Mouse (Mus musculus) cerebellum, adult (tissue): ENCODE measurements around the gene Lrrc7.
A peak's percentile ranks its signal among the peaks of the same experiment; 100 is the strongest.

Experiments
- ATAC-seq: cut with Nextera tagmentation; 2 replicates; pipeline ENCODE4 v1.9.2; 2017; ENCODE audit warnings: mild to moderate bottlenecking, moderate library complexity, mixed read lengths; ENCODE audit not compliant: insufficient number of reproducible peaks, low FRiP score, low TSS enrichment

Gene Lrrc7

DNA sequence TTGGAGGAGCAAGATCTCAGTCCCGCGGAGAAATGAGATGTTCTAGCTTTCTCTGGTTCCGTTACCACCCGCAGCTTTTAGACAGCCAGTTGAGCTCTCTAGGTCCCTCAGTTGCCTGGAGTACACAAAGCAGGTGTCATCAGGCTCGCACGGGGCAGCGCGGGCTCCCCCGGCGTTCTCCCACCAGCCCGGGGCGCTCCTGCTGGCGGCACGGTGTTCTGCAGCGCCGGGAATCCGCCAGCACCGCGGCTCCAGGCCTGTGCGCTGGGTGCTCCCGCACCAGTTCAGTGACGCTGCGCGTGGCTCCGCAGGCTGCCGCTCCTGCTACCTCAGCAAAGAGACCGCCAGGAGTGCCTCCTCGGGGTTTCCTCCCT lies at the start of gene Lrrc7:
Lrrc7 (minus strand) TSS at position 235 of the 374 bp plus-strand sequence.
- peak; percentile 49 for ATAC-seq

DNA sequence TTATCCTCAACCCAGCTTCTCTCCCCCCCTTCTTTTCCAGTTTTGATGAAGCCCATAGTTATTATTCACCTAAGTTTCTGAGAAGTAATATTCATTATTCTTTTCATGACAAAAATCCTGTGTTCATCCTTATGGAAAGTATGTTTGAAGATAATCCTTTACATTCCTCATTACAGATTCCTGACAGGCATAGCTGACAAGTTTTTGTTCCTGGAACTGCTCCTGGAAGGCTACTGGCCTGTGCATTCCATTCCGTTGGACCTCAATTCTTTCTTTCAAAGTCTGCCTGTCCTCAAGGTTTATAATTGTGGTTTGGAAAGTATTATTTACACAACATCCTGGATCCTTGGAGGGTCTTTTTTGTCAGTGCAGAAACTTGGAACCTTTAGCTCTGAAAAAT lies 45.0 kb upstream of the Lrrc7 start:
- no peak for ATAC-seq

DNA sequence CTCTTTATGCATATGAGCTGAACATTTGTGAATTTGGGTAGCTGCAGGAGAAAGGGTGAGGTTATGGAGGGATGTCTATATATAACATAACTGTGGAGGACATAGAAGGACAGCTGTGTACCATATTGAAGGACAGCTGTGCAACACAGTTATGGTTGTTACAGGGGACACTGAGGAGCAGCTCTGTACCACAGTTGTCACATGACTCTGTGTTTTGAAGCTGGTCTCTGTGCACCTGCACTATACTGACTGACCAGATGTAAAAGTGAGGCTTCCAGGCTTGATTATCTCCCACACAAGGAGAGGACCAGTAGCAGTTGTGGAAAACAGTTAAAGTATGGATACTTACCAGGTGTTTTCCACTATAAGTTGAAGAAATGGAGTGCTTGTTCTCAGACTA lies 43.3 kb upstream of the Lrrc7 start:
- ATAC-seq, result no peak

DNA sequence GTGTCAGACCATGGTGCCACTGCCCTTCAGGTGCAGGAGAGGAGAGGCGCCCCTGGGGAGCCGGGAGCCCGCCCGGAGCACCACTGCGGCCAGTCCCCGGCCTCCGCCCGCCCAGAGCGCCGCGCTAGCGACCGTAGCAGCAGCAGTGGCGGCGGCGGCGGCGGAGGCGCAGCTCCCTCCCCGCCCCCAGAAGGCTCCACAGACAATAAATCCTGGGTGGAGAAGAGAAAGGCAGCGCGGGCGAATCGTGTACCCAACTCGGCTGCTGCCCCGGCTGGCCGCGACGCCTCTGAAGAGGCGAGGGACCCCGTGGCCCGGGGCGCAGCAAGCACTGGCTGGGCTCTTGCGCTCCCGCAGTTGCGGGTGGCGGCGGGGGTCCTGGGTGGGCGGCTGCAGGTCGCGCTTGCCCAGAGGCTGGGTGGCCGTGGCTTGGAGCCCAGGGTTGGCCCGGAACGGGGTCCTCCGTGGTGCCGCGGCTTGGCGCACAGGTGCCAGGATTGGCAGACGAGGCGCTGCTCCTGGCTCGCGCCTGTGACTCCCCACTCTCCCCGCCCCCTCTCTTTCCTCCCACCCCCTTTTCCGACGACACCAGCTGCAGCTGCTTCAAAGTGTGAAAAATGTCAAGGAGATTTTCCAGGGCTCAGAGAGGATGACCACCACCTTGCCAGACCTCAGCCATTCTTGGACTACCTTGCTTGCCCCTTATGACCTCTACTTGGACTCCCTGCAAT lies 600 bp downstream of the Lrrc7 start:
- peak; percentile 38; the same call in 1 of the 2 replicates for ATAC-seq

DNA sequence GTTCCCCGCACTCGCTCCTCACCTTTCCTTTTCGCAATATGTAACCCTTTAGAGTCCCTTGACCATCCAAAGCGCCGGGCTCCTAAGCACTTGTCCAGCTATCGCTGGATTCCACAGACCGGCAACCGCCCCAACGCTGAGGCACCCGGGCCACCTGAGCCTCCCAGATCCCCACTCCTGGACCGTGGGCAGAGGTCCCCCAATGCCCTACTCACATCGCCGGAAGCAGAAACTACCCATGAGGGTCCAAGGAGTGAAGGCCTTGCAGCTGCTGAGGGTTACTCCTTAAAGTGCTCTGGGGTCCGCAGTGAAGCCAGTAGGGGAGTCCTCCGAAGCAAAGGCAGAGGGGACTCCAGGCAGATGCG lies 1.1 kb downstream of the Lrrc7 start:
- ATAC-seq, result peak; percentile 47; the same call in 1 of the 2 replicates

DNA sequence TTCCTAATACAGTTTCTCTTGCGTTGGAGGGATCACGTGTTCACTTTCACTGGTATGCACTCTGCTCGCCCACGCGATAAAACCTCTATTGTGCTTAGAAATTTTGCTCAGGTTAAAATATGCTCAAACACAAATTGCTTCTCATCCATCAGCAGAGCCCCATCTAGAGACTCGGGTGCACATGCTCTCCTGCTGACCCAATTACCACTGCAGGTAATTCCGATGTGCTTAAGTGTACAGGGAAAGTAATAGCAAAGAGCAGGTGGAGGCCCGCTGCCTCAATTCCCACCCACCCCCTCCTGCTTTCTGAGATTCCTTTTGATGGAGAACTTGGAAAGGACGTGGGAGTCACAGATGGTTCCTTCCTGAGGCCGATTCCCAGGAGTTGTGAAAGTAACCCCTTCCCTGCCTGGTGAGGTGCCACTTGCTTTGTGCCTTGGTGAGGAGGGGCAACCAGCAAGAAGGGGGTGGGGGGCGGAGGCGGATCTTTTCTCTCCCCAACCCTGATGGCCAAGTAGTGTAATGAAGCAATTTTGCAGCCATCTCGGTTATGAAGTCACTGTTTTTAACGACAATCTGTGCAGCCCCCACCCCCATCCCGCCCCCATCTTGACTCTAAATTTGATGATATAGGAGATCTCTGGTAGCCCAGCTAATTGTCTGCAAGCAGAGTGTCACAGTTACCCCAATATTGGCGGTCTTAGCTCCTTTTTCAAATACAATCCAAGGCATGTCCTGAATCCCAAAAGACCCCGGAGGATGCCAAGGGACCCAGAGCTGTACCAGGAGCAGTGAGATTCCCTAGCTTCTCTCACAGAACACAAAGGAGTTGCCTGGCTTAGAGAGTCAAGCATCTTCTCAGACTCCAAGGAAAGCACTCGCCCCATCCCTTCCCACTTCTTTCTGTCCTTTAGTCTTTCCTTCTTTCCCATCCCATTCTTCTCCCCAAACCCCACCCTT lies 2.0 kb downstream of the Lrrc7 start:
- no peak for ATAC-seq

DNA sequence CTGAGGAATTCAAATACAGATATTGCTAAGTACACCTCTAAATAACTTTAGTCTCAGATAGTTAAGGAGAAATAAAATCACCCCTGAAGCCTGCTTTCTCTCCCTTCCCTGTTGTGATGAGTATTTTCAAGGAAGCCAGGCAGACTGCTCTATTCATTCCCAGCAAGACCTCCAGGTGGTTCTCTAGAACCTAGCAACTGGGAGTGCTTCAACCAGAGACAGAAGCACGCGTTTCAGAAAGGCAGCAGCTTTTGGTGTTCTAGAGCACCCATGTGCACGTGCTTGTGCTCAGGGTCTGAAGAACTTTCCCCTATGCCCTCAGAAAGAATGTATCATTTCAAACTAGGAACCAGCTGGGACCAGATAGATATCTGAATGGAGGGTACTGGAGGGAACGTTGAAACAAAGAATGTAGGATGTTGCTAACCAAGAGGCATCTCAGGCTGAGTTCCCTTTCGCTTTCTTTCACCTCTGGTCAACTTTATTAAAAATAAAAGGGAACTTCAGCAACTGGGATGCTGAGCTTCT lies 2.8 kb downstream of the Lrrc7 start:
- no peak for ATAC-seq

DNA sequence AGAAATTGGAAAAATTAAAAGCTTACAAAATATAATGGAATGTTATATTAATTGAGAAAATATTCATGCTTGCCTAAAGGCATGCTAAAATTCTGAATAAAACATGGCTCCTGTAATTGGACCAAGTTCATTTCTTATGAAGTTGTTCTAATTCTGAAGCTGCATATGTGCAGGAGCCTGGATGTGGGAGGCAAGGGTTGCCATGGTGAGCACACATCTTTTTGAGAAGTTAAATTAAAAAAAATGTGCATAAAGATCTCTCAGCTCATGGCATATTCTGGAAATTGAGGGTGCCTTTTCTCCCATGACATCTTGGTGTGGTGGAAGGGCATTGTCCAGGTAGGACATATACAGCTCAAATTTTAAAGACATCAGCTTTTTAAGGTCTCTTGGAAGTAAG lies 3.4 kb downstream of the Lrrc7 start:
- ATAC-seq, result no peak

DNA sequence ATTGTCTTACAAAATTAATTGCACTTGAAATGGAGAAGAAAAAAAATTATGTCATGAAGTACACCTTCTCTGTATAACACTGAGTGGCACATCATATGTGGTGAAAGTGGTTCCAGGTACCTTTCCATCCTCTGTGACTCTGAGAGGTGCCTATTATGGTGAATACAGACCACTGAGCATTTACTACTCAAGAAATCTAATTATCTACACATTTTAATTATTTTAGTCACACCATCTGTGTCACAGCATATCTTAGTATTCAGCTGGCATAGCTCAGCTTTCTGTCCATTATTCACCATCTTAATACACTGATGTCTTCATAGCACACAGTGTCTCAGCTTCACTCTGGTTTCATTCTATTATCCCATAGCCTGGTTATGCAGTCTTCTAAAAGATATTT lies 7.7 kb downstream of the Lrrc7 start:
- no peak for ATAC-seq

DNA sequence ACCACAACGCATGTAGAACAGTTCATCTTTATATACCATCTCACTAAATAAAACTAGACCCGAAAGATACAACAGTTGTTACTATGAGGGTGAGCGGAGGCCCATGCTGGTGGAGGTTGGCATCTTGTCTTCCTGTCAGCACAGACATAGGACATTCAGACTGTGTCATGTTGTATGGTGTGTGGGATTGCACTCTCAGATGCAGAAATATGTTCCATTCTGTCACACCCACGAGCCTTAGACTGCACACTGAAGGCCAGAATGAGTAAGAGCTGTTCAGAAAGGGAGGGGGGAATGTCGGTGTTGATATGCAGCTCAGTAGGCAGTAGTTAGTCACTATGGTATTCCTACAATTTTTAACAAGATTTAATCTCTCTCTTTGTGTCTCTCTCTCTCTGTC lies 9.9 kb downstream of the Lrrc7 start:
- ATAC-seq, result no peak

DNA sequence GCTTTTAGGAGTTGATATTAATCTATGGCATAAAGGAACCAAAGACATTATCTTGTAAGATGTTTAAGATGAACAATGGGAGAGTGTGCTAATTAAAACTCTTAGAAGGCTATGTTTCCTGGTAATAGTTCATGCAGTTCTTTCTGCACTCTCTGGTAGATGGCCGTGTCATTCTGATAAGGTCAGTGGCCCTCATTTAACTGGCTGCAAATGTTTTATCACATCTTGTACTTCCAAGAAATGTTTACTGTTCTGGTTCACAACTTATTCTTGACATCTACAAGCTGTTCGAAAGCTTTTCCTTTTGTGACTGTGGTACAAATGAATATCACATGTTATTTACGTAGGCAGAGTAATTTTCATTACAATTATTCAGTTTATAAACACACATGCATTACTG lies 18.5 kb downstream of the Lrrc7 start:
- ATAC-seq, result no peak

DNA sequence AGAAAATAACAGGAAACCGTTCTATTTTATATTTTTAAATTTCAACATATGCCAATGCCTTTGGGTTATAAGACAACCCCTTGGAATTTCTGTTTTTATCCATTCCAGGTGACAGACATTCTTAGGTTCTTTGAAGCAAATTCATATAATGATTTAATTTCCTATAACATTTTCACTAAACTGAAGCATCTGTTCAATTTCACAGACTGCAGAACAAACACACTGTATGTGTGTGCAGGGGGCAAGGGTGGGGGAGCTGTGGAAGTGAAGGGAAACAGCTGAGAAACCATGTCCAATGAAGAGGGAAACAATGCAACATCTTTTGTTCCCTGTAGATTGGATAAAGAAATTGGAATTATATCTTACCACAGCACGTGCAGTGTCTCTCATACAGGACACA lies 29.2 kb downstream of the Lrrc7 start:
- ATAC-seq, result no peak

DNA sequence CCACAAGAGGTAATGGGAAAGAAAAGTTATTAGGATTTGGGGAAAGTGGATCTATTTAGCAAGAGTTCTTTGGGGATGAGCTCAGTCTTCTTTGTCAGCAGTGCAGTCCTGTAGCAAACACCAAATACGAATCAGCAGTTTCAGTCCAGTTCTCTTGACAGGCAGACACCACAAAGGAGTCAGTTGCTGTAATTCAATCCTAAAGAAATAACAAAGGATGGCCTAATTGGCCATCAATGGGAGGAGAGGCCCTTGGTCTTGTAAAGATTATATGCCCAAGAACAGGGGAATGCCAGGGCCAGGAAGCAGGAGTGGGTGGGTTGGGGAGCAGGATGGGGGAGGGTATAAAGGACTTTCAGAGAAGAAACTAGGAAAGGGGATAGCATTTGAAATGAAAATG lies 33.5 kb downstream of the Lrrc7 start:
- no peak for ATAC-seq

DNA sequence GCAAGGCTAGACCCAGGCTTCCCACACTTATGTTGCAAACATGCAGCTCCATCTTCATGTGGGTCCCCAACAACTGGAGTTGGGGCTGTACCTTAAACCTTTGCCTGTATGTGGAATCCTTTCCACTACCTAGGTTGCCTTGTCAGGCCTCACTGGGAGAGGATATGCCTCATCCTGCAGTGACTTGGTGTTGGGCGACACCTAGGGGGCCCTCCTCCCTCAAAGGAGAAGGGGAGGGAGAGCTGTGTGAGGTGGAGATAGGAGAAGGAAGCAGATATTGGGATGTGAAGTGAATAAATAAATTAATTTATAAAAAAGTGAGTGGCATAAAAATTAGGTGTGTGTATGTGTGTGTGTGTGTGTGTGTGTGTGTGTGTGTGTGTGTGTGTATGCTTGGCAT lies 68.3 kb downstream of the Lrrc7 start:
- ATAC-seq, result no peak

DNA sequence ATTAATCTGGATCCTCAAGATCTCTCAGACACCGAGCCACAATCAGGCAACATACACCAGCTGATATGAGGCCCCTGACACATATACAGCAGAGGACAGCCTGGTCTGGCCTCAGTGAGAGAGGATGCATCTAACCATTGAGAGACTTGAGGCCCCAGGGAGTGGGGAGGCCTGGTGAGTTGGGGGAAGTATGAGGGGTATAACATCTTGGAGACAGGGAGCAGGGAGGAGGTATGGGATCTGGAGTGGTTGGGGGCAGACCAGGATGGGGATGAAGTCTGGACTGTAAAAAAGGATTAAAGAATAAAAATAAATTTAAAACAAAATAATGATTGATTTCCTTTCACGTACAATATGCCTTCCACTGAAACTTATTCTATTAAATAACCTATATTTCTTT lies 82.3 kb downstream of the Lrrc7 start:
- ATAC-seq, result no peak

DNA sequence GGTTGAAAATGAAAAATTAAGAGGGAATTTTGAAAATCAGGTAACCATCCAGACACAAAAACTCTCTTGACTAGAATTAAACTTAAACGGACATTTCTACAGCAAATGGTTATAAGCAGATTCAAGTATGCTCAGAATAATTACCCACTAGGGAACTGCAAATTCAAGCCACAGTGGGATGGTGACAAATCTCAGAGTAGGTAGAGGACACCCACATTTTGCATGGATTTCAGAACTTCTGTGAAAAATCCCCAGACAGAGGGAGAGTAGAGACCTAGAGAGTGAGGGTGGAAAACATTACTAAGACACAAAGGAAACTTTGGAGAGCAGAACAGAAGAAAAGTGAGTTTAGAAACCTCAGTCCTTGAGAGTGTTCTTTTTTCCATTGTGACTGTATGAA lies 161.4 kb downstream of the Lrrc7 start:
- ATAC-seq, result no peak

DNA sequence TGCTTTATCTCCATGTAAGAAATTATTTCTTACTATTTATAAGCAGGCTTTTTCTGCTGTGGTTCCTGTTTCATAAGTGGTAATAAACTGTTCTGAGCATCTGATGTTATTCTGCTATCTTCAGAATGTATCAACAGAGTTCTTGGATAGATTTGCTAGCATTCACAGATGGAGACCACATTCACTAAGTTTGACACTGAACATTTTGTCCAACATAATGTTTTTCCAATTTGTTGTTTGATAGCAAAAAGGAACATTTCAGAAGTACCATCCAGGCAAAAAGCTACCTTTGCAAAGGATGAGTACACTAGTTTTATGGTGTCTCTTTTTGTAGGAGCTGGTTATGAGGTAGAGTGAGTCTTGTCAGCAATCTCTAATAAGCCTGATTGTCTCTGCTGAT lies 170.5 kb downstream of the Lrrc7 start:
- ATAC-seq, result no peak

DNA sequence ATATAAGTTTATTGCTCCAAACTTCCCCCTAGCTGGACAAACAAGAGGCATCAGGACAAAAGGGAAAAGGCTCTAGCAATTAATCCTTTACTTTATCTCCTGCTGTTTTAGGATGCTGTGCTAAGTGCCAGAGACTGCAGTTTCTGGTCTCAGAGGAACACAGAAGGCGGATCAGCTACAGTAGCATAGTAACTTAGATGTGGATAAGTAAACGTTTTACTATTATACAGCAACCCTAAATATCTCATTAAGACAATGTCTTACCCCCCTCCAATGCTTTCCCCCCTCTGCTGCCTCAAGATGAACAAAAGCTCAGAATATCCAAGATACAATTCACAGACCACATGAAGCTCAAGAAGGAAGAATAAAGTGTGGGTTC lies 174.0 kb downstream of the Lrrc7 start:
- ATAC-seq, result no peak

DNA sequence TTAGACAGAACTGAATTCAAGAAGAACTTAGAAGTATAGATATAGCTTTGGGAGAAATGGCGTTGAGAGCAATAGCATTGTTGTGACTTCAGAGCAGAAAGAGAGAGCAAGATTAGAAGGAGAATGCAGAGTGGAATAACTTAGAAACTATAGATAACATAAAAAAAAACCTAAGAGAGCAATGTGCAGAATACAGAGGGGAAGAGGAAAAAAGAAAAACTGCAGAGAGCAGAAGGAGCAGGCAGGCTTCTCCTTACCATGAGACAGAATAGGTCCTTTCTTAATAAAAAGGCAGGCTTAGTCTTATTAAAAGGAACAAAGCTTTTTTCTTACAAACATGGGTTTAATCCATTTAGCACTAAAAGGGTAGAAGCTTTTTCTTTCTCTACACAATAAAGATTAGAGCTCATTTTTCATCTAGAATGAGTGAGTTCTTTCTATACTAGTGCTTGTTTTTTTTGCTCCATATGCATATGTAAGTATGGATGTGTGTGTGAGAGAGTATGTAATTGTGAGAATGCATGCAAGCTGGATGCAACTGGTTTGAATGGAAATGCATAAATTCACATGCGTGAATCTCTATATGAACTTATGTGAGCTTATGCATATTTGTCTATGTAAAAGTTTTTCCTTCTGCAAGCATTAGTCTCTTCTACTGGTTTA lies 174.5 kb downstream of the Lrrc7 start:
- no peak for ATAC-seq

DNA sequence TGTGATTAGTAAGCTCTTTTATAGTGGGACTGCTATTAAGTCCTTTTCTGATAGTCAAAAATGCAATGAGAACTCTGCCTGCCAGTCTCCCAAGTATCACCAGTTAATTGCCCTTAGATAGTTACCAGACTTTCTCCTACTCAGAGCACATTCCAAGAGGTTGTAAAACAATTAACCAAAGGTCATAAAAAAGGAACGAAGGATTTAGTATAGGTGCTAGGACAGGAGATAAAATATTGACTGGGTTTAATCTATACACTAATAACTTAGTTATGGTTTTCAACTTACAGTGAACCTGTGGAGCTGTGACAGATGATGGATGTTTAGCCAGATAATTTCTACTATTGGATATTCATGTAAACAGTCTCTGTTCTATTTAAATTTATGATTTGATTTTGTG lies 175.2 kb downstream of the Lrrc7 start:
- no peak for ATAC-seq

DNA sequence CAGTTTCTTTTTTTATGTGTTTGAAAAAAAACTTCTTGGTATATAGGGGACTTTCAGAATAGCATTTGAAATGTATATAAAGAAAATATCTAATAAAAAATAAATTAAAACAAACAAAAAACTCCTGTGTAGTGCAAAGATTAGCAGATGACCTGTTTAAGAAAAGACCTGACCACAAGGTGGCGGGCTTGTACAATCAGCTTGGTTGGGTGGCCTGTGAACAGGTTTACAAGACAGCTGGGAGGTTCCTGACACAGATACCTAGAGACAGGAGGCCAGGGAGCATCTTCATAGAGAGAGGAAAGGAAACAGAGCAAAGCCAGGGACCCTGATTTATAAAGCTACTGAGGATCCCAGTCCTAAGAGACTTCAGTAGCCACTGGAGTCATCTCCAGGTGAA lies 186.1 kb downstream of the Lrrc7 start:
- no peak for ATAC-seq
